Mouse (Mus musculus) lung, postnatal 25 days (tissue): Measurements from ENCODE around the gene Grip2.

Source experiments
- DNase-seq: peaks from one replicate; pipeline ENCODE4 v3.0.0; 2022; ENCODE audit warnings: low spot score

Gene Grip2

DNA sequence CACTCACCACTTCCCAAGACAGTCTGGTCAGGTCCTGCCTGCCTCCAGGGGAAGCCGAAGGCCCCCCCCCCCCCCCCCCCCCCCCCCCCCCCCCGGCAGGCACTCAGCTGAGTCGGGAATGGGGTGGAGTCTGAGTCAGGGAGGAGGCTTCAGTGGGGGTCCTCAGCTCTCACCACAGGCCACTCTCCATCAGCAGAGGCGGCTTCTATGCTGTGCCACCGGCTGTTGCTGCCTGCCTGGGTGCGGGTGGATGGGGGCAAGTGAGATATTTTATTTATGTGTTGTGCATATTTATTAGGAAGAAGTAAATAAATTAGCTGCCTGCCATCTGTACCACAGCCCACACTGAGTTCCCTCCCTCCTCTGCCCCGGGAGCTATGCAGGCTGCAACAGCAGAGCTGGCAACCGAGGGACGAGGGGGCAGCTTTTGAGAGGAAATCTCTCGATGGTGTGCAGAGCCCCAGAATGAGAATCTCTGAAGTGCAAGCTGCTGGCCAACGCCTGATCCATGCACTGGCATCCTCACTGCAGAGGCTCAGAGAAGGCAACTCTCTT is at the start of gene Grip2:
Gene Grip2 (minus strand): TSS at position 235 of the 555 bp plus-strand sequence.
- DNase-seq = no peak

DNA sequence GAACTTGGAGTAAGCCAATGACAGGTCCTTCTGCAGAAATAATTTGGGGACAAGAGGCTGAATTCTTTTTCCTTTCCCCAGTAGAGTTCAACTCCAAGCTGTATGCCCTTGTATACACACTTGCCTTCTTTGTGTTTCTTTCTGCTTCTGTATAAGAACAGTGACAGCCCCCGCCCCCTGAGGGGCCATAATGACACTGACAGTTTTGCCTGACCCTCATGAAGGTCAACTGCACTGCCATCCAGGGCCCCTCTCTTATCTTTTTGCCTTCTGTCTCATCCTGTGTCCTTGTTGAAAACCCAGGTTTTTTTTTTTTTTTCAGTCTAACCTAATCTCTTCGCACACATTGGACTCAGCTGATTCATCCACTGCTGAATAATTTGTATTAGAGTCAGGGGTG is 45.7 kb upstream of the Grip2 start:
- no peak for DNase-seq

DNA sequence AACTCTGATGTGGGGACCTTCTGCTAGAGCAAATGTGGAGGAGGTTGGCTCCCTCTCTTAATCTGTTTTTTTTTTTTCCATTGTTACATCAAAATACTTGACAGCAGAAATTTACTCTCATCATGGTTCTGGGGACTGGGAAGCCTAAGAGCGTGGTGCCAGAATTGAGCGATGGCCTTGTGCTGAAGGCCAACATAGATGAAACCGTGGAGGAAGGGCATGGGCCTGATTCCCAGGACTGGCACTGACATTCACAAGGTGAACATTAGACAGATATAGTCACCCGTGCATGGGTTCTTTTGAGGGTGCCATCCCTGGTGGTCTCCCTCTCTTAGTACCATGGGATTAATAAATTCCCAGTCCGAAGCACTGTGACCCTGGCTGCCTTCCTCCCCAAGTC is 41.0 kb upstream of the Grip2 start:
- DNase-seq = no peak

DNA sequence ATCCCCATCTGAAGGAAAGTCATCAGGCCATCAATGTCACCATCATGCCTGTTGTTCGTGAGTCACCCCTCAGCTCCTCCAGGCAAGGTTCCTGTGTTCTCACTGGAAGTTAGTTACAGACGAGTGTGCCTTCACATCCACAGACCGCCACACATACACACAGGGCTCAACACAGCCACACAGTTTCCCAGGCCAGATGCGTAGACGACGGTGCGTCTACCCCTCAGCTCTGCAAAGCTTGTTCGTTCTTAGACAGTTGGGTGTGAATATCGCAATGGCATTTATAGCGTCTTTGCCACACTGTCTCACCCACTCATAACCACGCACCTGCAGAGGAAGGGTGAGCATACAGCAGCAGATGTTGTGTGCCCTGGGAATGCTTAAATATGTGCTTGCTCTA is 38.6 kb upstream of the Grip2 start:
- no peak for DNase-seq

DNA sequence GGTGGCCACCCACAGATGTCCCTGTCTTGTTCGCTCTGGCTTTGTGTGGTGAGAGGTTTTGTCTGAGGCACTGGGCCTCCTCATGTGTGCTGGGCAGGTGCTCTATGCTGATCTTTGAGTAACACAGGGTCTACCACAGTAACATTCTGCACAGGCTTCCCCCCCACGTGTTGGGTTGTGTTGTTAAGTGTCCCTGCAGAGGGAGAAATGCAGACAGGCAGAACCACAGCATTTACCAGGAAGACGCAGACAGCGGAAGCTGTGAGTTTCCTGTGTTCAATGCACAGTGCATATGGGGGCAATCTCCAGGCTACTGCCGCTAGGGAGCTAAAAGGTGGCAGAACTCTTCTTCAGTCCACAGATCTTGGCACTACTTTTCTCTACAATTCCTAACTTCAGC is 37.5 kb upstream of the Grip2 start:
- no peak for DNase-seq

DNA sequence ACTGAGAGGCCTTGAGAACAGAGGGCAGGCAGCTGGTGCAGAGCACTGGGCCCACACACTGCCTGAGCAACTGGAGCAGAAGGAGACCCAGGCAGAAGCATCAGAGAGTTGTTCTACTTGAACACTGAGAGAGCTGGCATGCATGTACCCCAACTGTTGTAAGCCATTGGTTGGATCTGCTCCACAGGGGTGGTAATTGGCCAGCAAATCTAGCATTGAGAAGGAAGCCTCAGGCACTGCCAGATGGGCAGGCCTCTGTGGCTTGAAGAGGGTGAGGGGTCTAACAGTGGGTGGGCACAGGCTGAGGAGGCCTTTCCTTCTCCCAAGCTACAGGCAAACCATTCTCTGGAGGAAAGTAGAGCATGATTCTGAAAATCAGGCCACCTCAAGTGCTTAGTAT is 35.8 kb upstream of the Grip2 start:
- DNase-seq = no peak

DNA sequence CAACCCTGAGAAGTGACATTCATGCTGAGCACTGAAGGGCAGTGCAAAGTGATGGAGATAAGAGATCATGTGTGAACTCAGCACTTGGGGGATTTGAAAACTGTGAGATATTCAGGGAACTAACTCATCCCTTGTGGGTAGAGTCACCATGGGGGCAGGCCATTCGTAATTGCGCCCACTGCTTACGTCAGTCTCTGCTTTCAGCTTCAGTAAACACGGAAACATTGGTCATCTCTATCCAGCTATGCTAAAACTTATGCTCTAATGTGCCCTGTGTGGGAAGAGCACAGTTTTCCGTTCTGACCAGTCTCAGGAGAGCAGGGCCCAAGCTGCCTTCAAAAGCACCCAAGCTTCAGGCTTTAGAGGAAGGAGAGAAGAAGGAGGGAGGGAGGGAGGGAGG is 31.3 kb upstream of the Grip2 start:
- DNase-seq = no peak

DNA sequence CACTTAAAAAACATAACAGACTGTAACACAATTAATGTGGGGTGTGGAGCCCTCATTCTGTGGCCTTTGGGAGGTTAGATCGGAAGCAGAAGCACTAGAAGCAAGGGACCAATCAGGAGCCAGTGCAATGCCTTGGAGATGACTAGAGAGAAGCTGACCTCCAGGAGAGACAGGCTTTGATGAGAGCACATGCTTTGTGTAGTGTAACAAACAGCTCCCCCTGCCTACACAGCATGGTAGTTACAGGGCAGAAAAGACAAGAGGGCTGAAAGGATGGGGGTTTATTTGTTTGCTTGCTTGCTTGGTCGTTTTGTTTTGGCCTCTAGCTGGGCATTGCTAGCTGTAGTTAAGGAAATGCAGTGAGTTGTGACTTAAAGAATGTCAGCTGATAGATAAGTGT is 25.5 kb upstream of the Grip2 start:
- peak; percentile 11 for DNase-seq

DNA sequence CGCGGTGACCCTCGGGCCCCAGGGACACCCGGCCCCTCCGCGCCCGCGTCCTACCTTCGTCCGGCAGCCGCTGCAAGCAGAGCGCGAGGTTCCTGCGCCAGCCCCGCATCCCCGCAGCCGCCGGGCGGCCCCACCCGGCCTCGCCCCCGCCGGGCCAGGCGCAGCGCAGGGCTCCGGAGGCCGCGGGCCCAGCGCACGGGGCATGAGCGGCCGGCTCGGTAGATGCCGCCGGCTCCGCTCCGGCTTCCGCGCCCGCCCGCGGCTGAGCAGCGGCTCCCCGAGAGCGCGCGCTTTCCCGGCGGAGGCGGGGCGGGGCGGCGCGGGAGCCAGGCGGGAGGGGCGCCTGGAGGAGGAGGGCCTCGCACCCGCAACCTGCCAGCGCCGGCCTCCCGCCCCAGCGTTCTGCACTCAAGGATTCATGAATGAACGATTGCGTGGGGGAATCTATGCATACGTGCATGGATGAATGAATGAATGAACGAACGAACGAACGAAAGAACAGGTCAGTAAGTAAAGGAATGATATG is 16.6 kb upstream of the Grip2 start:
- DNase-seq = no peak

DNA sequence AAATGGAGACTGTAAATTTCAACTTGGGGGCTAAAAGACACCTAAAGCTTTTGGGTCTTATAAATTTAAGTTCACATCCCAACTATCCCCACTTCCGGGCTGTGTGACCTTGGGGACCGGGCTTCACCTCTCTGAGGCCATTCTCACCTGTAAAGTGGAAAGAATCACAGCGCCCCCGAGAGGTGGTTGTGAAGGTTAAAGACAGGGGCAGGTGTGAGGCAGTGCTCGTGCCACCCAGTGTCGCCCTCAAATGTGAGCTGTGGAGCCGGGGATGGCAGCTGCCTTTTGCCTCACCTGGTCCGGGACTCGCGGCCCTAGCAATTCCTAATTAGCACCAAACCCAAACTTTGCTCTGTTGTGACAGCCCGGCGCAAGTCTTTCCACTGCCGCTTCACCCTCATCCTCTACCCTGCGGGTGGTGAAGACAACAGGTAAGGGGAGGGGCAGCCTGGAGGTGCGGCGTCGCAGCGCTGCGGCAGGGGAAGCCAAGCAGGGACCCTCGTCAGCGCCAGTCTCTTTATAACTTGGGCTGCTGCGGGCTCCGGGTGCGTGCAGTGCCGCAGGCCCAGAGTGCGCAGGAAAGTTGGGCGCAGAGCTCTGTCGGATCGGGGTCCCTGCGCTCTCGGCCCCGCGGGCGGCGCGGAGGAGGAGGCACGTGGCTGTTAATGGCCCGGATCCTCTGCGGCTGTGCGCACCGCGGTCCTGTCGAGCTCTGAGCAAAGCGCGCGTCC is 16.0 kb upstream of the Grip2 start:
- no peak for DNase-seq

DNA sequence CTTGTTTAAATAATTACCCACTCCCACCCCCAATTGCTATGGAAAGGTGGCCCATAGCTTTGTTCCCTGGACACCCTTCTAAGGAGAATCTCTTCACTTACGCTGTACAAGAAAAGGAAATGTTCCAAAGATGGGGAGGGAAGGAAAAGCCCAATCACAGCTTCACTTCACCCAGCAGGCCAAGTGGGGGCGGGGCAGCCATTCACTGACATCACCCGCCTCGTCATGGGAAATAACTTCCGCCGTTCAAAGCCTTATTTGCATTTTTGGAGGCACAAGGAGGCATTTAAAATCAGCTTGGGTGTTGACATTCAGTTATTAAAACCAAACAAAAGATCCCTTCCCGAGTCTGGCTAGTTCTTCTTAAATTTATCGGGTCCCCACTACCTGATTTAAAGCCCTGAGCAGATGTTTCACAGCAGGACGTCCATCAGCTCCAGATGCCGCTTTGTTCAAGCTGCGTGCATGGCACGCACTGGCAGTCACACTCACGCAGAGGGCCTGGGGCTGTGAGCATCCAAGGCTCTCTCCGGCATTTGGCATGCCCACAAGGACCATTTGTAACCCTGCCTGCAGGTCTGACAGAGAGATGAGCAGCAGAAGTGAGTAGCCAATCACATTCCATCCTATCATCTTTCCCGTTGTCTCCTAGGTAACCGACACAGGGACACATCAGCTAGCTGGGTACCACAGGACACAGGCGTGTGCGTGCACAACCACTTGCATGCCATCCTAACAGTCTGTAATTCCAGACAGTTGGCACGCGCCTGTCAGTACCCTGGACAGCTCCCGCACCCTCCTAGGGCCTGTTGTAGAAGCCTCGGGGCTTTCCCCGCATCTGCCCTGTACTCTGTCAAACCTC is 12.2 kb upstream of the Grip2 start:
- DNase-seq = peak; percentile 14

DNA sequence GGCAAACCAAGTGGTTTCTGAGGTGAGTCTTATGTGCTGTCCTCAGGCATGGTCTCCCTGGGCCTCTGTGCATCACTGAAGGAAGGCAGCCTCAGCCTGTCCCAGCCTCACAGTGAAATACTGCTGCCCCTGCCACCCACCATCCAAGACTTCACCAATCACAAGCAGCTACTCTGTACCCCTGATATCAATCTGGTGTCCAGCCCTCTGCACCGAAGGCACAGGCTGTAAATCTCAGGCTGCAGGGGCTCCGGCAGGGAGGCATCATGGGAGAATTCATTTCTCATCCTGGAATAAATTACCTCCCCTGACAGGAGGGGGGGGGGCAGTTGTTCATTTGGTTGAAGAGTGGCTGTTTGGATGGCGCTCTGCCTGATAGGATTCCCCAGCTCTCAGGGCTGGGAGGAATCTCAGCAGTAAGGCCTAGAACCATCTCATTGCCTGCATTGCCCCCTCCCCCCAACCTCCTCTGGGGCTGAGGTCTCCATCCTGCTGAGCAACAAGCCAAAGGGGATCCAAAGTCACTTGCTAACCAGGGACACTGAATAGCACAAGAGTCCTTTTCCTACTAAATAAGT is 5.9 kb upstream of the Grip2 start:
- no peak for DNase-seq

DNA sequence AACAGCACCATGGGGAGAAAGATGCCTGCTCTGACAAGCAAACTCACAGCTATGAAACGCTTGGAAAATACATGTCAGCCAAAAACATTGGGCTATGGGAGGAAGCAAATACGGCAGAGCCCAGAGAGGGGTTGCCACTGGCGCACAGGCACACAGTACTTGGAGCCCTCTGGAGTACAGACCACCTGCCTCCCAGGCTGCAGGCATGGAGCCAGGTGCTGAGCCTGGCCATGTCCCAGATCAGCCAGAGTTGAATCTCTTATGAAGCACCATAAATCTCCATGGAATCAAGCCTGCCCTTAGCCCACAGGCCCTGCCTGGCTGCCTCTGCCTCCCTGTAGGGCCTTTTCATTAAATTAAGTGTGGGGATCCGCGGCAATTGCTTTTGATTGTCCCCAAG is 876 bp upstream of the Grip2 start:
- DNase-seq = no peak

DNA sequence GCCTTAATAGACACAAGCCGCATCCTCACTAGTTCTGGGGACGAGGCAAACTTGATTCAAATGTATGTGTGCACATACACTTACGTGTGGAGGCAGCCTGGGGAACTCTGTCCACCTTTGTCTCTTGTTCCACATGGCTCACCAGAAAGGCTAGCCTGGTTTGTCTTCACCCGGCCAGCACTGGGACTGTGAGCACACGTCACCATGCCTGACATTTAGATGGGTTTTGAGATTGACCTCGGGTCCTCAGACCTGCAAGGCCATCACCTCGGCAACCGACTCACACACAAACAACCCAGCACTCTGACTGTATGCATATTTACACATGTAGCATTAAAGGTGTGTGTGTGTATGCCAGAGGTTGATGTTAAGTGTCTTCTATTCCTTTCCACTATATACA is 8.8 kb downstream of the Grip2 start:
- no peak for DNase-seq

DNA sequence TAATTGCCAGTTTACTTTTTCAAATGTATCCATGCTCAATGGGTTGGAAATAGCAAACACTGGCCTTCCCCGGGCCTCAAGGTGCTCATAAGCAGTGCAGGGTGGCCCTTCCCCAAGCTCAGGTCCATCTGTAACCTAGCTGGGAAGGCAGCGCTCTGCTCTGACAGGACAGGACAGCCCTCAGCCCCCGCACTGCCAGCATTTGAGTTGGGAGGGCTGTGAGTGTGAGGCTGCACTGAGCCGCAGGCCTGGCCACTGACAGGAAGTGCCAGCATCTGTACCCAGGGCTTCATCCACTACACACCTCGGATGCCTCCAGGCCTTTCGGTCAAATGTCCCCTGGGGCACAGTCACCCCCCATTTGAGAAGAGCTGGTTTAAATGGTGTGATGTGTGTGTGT is 11.1 kb downstream of the Grip2 start:
- DNase-seq = no peak

DNA sequence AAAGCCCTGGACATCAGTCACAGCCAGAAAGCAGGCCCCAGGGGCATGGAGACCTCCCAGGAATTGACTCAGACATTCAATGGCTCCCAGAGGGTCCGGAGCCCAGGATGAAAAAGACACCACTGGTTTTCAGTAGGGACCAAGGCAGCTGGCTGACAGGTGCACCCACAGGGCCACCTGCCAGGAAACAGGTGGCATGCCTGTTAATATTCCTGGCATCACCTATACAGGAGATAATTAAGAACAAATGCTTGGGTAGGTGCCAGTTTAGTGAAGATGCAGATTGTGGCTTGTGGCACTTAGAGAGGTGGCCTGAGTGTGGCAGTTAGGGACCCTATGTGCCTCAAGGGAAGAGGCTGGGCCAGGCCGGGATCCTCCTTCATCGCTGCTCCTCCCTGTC is 13.4 kb downstream of the Grip2 start:
- DNase-seq = no peak

DNA sequence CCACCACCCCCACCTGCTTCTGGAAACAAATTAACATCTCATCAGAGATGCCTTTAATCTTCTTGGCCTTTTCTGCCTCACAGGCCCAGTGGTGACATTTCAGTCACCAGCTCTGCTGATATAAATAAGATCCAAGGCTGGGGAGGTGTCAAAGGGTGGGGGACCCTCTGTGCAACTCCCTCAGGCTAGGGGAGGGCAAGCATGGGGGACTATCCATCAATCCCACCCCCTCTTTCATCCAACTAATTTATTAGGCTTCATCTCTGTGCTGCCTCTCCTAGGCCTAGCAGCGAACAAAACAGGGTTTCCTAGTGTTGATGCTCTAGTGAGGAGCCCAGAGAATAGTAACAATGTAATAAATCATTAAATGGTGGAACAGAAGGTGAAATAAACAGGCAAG is 17.0 kb downstream of the Grip2 start:
- no peak for DNase-seq

DNA sequence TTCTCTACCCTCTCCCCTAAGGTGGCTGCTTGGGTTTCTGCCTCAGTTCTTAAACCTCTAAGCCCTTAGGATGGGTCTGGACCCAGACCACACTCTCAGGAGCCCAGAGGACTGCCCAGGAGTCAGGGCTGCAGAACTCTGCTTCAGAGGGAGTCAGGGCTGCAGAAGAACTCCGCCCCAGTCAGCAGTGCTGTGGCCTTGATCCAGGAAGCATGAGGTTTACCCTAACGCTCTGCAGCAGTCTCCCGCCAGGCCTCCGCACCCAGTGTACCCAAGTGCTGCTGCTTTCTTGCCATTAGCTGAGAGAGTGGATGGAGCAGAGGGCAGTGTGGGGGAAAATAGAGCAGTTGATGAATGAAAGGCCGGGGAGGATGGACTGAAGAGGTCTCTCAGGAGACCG is 19.0 kb downstream of the Grip2 start:
- DNase-seq = no peak

DNA sequence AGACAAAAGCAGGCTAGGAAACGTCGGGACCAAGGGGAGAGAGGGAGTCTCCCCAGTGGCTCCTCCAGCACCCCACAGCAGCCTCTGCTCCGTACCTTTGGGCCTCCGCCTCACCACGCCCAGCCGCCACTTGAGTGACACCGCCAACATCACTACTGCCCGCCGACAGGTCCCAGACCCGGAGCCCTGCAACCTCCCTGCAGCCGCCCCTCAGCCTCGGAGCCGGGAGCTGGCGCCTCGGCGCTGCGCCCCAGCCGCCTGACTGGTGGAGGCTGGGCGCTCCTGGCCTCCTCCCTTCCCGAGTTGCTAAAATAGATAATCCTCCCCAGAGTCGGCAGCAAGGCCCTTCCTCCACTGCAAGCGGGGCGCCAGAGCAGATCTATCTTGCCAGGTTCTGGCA is 19.9 kb downstream of the Grip2 start:
- no peak for DNase-seq

DNA sequence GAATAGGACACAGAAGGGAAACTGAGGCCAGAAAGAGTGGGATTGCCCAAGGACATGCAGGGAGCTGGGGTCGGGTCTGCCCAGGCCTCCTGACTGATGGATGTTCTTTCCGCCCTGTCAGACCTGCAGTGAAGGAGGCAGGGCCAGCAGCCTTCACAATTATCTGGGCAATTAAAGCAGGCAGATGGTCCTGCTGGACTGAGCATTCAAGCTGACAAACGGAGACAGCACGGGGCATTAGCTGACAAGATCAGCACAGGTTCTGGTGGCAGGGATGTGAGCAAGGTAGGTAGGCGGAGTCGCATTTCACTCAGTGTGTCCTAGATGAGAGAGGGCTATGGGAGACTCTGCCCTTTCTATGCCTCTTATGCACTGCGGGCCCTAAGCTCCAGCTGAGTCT is 22.9 kb downstream of the Grip2 start:
- DNase-seq = no peak

DNA sequence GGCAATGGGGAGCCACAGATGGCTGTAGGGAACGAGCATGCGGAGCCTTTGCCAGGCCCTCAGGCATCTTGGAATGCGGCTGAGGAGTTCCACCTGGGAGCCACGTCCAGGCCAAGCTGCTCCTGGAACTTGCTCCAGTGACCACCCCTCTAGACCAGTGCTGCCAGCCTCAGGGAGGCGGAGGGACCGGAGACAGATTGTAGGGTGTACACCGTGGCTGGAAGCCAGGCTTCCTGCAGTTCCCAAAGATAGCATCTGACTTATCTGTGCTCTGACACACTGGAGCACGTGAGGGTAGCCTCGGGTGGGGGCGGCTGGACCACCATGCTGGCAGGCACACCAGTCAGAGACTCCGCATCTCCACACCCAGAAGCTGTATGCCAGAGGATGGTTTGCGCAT is 28.6 kb downstream of the Grip2 start:
- DNase-seq = no peak

DNA sequence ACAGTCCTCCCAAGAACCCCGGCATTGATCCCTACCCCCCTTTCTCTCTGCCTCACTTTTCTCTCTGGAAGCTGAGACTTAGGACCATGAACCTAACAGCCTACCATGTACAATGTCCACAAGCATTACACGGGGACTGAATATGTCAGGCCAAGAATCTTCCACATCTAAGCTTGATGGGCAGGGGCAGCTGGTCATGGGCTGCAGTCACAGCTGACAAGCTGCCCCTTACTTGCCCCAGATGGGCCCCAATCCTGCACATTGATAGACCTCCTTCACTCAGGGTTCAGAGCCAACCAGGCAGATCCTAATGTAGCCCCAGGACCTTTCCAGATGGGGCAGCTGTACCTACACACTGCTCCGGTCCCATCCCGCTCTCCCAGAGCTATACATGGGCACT is 30.3 kb downstream of the Grip2 start:
- no peak for DNase-seq

DNA sequence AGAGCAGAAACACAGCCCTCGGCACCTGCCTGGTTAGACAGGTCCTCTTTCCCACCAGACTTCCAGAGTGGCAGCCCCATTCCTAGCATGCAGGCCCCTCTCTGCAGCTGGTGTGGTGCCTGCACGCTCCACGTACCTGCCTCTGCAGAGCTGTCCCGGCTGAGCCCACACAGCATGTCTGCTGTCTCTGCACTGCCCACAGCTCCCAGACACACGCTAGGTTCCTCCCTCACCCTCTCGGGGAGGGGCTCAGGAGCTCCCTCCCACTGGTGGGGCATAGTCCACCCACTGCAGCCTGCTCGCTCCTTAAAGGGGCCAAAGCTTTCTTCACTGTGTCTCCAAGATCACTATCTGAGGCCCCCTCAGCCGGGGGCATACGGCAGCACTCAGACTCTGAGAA is 31.0 kb downstream of the Grip2 start:
- DNase-seq = no peak
